Mouse (Mus musculus) midbrain, embryonic 14.5 days (tissue): ENCODE measurements around the gene Sept12. TPM values are rescaled to one million over a fixed set of nuclear protein-coding genes. Genes with fewer than 3 reads are reported as not detected.

ENCODE experiments used
- ATAC-seq: fragments of 200-750 bp; cut with Nextera tagmentation; 2 replicates; pipeline ENCODE4 v1.8.0; 2017; ENCODE audit warnings: moderate number of reproducible peaks, moderate library complexity; ENCODE audit not compliant: low FRiP score, low TSS enrichment
- DNase-seq: peaks from one replicate; pipeline ENCODE4 v3.0.0-alpha.2; 2015
- H3K27ac ChIP-seq: fragments of 300-500 bp; sonication (generic); replicated peaks from 2 replicates; pipeline ENCODE4 v1.5.1; 2014; ENCODE audit warnings: mild to moderate bottlenecking, low read depth, low read length, moderate library complexity
- H3K27me3 ChIP-seq: fragments of 300-500 bp; sonication (generic); 2 replicates; pipeline ENCODE4 v1.6.1; 2014; ENCODE audit warnings: low read length, control low read depth, mixed read lengths; ENCODE audit not compliant: control insufficient read depth, insufficient read depth
- H3K36me3 ChIP-seq: fragments of 300-500 bp; sonication (generic); 2 replicates; pipeline ENCODE4 v1.6.1; 2014; ENCODE audit warnings: low read length, control low read depth; ENCODE audit not compliant: control insufficient read depth, insufficient read depth
- H3K4me1 ChIP-seq: fragments of 300-500 bp; sonication (generic); 2 replicates; pipeline ENCODE4 v1.6.1; 2014; ENCODE audit warnings: mild to moderate bottlenecking, antibody characterized with exemption, low read length, control low read depth; ENCODE audit not compliant: control insufficient read depth, insufficient read depth
- H3K4me2 ChIP-seq: fragments of 300-500 bp; sonication (generic); 2 replicates; pipeline ENCODE4 v1.6.1; 2014; ENCODE audit warnings: mild to moderate bottlenecking, low read length, moderate library complexity
- H3K4me3 ChIP-seq: fragments of 300-500 bp; sonication (generic); replicated peaks from 2 replicates; pipeline ENCODE4 v1.5.1; 2014; ENCODE audit warnings: low read depth, low read length
- H3K9ac ChIP-seq: fragments of 300-500 bp; sonication (generic); replicated peaks from 2 replicates; pipeline ENCODE4 v1.6.1; 2014; ENCODE audit warnings: mild to moderate bottlenecking, low read length, moderate library complexity
- H3K9me3 ChIP-seq: fragments of 300-500 bp; sonication (generic); 2 replicates; pipeline ENCODE4 v1.6.1; 2016; ENCODE audit warnings: low read length, control low read depth, mixed read lengths; ENCODE audit not compliant: control insufficient read depth
- WGBS: fragments of 180-500 bp; shearing (Covaris S2); extraction: QIAGEN DNeasy Blood & Tissue Kit; methylation state at CpG from one replicate; pipeline ENCODE4 v1.1.7; 2014; 5-methylcytosine and 5-hydroxymethylcytosine counted together
- polyA plus RNA-seq: library from polyadenylated mRNA; unstranded; fragments of >200 nt; fragmentation: Nextera tagmentation; extraction: Ambion mirVana; gene quantifications from 2 replicates; pipeline ENCODE4 v1.2.1, GENCODE M21; 2014

Gene Sept12
- polyA plus RNA-seq, 1 experiment from 2014 or later = not detected

DNA sequence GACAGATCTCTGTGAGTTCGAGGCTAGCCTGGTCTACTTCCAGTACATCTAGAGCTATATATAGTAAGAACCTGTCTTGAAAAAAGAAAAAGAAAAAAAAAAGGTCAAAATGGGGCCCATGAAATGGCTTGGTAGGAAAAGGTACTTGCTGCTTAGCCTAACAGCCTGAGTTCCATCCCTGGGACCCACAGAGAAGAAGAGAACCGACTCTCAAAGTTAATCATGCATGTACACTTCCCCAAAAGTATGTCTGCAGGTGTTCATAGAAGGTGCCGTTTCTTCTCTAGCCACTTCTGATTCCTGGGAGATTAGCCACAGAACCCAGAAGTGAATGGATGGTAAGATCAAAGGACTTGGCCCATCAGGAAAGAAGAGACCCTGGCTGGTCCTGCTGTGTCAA is 29.2 kb downstream of the Sept12 start:
- no peak overlapping the region for H3K9ac ChIP-seq
- H3K4me1 ChIP-seq = peaks cover 7% of the 10 kb centered on the region
- 70% methylated on average over 3 of the region's 3 CpGs for WGBS
- H3K36me3 ChIP-seq = peaks cover 12% of the 10 kb centered on the region
- H3K4me2 ChIP-seq = no peak overlapping the region
- H3K9me3 ChIP-seq = no peaks in the 10 kb centered on the region
- no peak for ATAC-seq
- H3K27me3 ChIP-seq = no peaks in the 10 kb centered on the region
- H3K4me3 ChIP-seq = no peak overlapping the region
- H3K27ac ChIP-seq = no peak overlapping the region
- DNase-seq = no peak

- Histone ChIP-seq H3K9ac (no peak overlapping the region), H3K27ac (no peak overlapping the region), H3K9me3 (no peaks in the 10 kb centered on the region), H3K4me1 (peaks cover 13% of the 10 kb centered on the region), H3K27me3 (no peaks in the 10 kb centered on the region), H3K4me3 (peak overlapping the region; percentile 92; the same call in 1 of the 2 replicates), H3K36me3 (peaks cover 12% of the 10 kb centered on the region), H3K4me2 (peak overlapping the region; percentile 77; the same call in 1 of the 2 replicates)
- ATAC-seq = no peak
- WGBS = 88% methylated on average over 8 of the region's 8 CpGs
- no peak for DNase-seq
Measured at GRCm38 (mm10) chr16:4965392-4966129, 32.1 kb downstream of the Sept12 start.

GRCm38 (mm10) chr16:4964731-4965391 is 32.8 kb downstream of the Sept12 start:
- H3K9ac ChIP-seq = peak overlapping the region; percentile 88
- peaks cover 19% of the 10 kb centered on the region for H3K36me3 ChIP-seq
- H3K4me1 ChIP-seq = peaks cover 13% of the 10 kb centered on the region
- H3K27me3 ChIP-seq = no peaks in the 10 kb centered on the region
- WGBS = 22% methylated on average over 13 of the region's 13 CpGs
- H3K27ac ChIP-seq = peak overlapping the region; percentile 86
- peak overlapping the region; percentile 92 for H3K4me3 ChIP-seq
- H3K4me2 ChIP-seq = peak overlapping the region; percentile 77
- ATAC-seq = peak; percentile 15
- DNase-seq = peak; percentile 49
- no peaks in the 10 kb centered on the region for H3K9me3 ChIP-seq

DNA sequence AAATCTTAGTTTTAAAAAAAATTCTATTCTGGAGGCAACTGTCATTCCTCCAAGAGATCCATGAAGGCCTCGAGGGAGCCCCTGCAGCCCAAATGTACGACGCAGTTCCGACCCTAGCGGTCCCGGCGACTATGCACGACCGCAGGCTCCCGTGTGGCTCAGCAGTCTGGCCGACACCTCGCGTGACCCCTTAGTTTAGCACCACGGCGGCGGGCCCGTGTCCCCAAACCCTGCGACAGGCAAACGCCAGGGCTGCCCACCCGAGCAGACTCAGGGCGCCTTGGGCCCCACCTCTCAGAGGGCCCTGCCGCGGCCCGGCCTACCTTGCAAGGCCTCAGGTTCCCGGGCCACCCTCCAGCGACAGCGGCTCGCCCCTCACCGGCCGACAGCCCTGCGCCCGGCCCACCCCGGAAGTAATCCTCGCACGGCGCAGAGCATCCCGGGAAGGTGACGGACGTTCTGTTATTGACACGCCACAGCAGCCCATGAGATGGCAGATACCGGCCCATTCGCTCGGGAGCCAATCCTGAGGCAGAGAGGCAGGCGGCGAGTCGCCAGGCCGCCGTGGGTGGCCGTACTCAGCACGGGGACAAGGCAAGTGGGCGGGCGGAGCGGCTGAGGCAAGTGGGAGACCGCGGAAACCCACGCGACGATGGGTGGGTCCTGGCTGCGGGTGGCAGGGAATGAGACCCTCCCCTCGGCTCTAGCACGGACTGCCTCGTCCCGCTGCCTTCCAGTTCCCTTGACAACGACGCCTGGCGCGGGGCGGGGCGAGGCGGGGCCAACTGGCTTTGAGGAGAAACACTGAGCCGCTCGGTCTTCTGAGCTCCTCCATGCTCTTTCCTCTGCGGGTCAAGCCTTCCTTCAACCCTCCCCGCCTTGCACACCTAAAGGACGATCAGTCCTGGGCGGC is 33.6 kb downstream of the Sept12 start, which contains the start of gene Anks3:
Anks3 (minus strand) TSS at position 409 of the 913 bp plus-strand sequence.
- WGBS = under 1% methylated on average over 76 of the region's 76 CpGs
- Histone ChIP-seq H3K27ac (peak within 1 kb of the TSS; percentile 86), H3K27me3 (no peaks in the 10 kb centered on the region), H3K9me3 (no peaks in the 10 kb centered on the region), H3K9ac (peak within 1 kb of the TSS; percentile 88), H3K4me2 (peak within 1 kb of the TSS; percentile 77), H3K4me3 (peak within 1 kb of the TSS; percentile 92), H3K4me1 (peaks cover 13% of the 10 kb centered on the region), H3K36me3 (peaks cover 18% of the 10 kb centered on the region)
- peak; percentile 98 for ATAC-seq
- peak; percentile 96 for DNase-seq

DNA sequence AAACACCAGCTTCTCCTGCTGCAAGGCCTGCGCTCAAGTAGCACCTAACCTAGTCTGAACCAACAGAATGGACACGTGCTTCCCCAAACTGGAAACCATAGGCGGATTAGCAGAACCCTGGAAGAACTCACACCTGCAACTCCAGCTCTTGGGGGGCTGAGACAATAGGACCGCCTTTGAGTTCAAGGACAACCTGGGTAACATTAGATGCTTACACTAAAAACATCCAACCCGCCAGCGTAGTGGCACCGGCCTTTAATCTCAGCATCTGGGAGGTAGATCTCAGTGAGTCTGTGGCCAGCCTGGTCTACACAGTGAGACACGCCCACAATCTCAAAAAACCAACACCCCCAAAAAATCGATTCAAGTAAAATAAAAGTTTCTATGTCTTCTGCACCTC is 34.3 kb downstream of the Sept12 start:
- no peak overlapping the region for H3K27ac ChIP-seq
- peak overlapping the region; percentile 92 for H3K4me3 ChIP-seq
- H3K4me2 ChIP-seq = peak overlapping the region; percentile 77
- 43% methylated on average over 9 of the region's 9 CpGs for WGBS
- no peak for DNase-seq
- peaks cover 13% of the 10 kb centered on the region for H3K4me1 ChIP-seq
- no peak for ATAC-seq
- no peaks in the 10 kb centered on the region for H3K27me3 ChIP-seq
- peaks cover 11% of the 10 kb centered on the region for H3K36me3 ChIP-seq
- H3K9me3 ChIP-seq = no peaks in the 10 kb centered on the region
- peak overlapping the region; percentile 88 for H3K9ac ChIP-seq

- Histone ChIP-seq H3K4me2 (no peak overlapping the region), H3K9me3 (no peaks in the 10 kb centered on the region), H3K27ac (no peak overlapping the region), H3K36me3 (peaks cover 36% of the 10 kb centered on the region), H3K27me3 (no peaks in the 10 kb centered on the region), H3K4me1 (peaks cover 11% of the 10 kb centered on the region), H3K9ac (no peak overlapping the region), H3K4me3 (no peak overlapping the region)
- 93% methylated on average over 8 of the region's 8 CpGs for WGBS
- ATAC-seq = no peak
- DNase-seq = no peak
Measured at GRCm38 (mm10) chr16:4960260-4960659, 37.4 kb downstream of the Sept12 start.

GRCm38 (mm10) chr16:4957446-4957845 is 40.2 kb downstream of the Sept12 start:
- H3K4me3 ChIP-seq = no peak overlapping the region
- no peaks in the 10 kb centered on the region for H3K4me1 ChIP-seq
- H3K9ac ChIP-seq = no peak overlapping the region
- no peak for DNase-seq
- ATAC-seq = no peak
- no peak overlapping the region for H3K27ac ChIP-seq
- no peaks in the 10 kb centered on the region for H3K27me3 ChIP-seq
- WGBS = 95% methylated on average over 3 of the region's 3 CpGs
- H3K36me3 ChIP-seq = peaks cover 64% of the 10 kb centered on the region
- no peak overlapping the region for H3K4me2 ChIP-seq
- no peaks in the 10 kb centered on the region for H3K9me3 ChIP-seq

DNA sequence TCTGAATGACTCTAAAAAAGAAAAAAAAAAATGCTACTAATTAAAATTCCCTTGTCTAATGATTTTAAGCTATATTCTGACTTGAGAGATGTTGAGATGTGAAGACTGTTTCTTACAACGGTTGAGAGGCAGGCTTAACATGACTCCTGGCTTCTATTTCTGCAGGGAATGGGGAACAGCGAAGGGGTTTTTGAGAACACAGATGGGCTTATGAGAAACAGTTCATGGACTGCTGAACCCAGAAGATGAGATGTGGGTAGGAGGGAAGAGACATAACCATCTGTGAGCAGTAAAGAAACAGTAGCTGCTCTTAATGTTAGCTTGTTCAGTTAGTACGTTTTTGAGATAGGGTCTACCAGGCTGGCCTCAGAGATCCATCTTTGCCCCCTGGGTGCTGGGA is 41.0 kb downstream of the Sept12 start:
- Histone ChIP-seq H3K4me2 (no peak overlapping the region), H3K36me3 (peaks cover 72% of the 10 kb centered on the region), H3K4me3 (no peak overlapping the region), H3K9me3 (no peaks in the 10 kb centered on the region), H3K9ac (no peak overlapping the region), H3K27me3 (no peaks in the 10 kb centered on the region), H3K27ac (no peak overlapping the region), H3K4me1 (no peaks in the 10 kb centered on the region)
- 89% methylated on average over 3 of the region's 3 CpGs for WGBS
- DNase-seq = no peak
- no peak for ATAC-seq
